Mouse (Mus musculus): Measurements from ENCODE around the gene Nrxn3. TPM values are rescaled to one million over a fixed set of nuclear protein-coding genes. Genes with fewer than 3 reads are reported as not detected.
A peak's percentile ranks its signal among the peaks of the same experiment; 100 is the strongest.

Nrxn3 gene
- polyA plus RNA-seq, 1 experiment from 2014 or later: 5.3 TPM

GRCm38 (mm10) chr12:89262261-89262660 is 539.6 kb downstream of the Nrxn3 start:
- no peak overlapping the region for H3K27ac ChIP-seq
- no peak overlapping the region for H3K9ac ChIP-seq
- no peaks in the 10 kb centered on the region for H3K36me3 ChIP-seq
- ATAC-seq (replicated peaks; ENCODE audit: low FRiP score): no peak
- no peaks in the 10 kb centered on the region for H3K27me3 ChIP-seq
- H3K9me3 ChIP-seq (replicated peaks): no peaks in the 10 kb centered on the region
- no peak overlapping the region for H3K4me2 ChIP-seq
- H3K4me1 ChIP-seq: no peaks in the 10 kb centered on the region
- WGBS: 79% methylated on average over 1 of the region's 1 CpGs
- H3K4me3 ChIP-seq (replicated peaks): no peak overlapping the region

GRCm38 (mm10) chr12:89282362-89283343 is 560.0 kb downstream of the Nrxn3 start:
- 69% methylated on average over 6 of the region's 6 CpGs for WGBS
- no peaks in the 10 kb centered on the region for H3K27me3 ChIP-seq
- no peak overlapping the region for H3K27ac ChIP-seq
- no peak overlapping the region for H3K4me3 ChIP-seq (replicated peaks)
- ATAC-seq (replicated peaks; ENCODE audit: low FRiP score): no peak
- no peak overlapping the region for H3K4me2 ChIP-seq
- no peaks in the 10 kb centered on the region for H3K36me3 ChIP-seq
- H3K9ac ChIP-seq: no peak overlapping the region
- H3K9me3 ChIP-seq (replicated peaks): no peaks in the 10 kb centered on the region
- H3K4me1 ChIP-seq: no peaks in the 10 kb centered on the region

GRCm38 (mm10) chr12:89284412-89284811 is 561.7 kb downstream of the Nrxn3 start:
- Histone ChIP-seq H3K4me3 (replicated peaks) (no peak overlapping the region), H3K4me1 (no peaks in the 10 kb centered on the region), H3K36me3 (no peaks in the 10 kb centered on the region), H3K9me3 (replicated peaks) (no peaks in the 10 kb centered on the region), H3K9ac (no peak overlapping the region), H3K27me3 (no peaks in the 10 kb centered on the region), H3K4me2 (no peak overlapping the region), H3K27ac (no peak overlapping the region)
- WGBS: 87% methylated on average over 3 of the region's 3 CpGs
- ATAC-seq (replicated peaks; ENCODE audit: low FRiP score): no peak

GRCm38 (mm10) chr12:89287037-89287436 is 564.4 kb downstream of the Nrxn3 start:
- WGBS: 66% methylated on average over 4 of the region's 4 CpGs

GRCm38 (mm10) chr12:89289589-89290274 is 567.1 kb downstream of the Nrxn3 start:
- Histone ChIP-seq H3K4me2 (no peak overlapping the region), H3K9ac (no peak overlapping the region), H3K4me3 (replicated peaks) (no peak overlapping the region), H3K9me3 (replicated peaks) (no peaks in the 10 kb centered on the region), H3K36me3 (no peaks in the 10 kb centered on the region), H3K27ac (no peak overlapping the region), H3K4me1 (no peaks in the 10 kb centered on the region), H3K27me3 (no peaks in the 10 kb centered on the region)
- 69% methylated on average over 4 of the region's 4 CpGs for WGBS
- ATAC-seq (replicated peaks; ENCODE audit: low FRiP score): no peak

More at GRCm38 (mm10) chr12:89287037-89287436, 564.4 kb downstream of the Nrxn3 start:
- H3K9ac ChIP-seq: no peak overlapping the region
- H3K27ac ChIP-seq: no peak overlapping the region
- ATAC-seq (replicated peaks; ENCODE audit: low FRiP score): no peak
- H3K9me3 ChIP-seq (replicated peaks): no peaks in the 10 kb centered on the region
- no peaks in the 10 kb centered on the region for H3K36me3 ChIP-seq
- H3K4me1 ChIP-seq: no peaks in the 10 kb centered on the region
- no peak overlapping the region for H3K4me3 ChIP-seq (replicated peaks)
- H3K27me3 ChIP-seq: no peaks in the 10 kb centered on the region
- H3K4me2 ChIP-seq: no peak overlapping the region

- ATAC-seq (replicated peaks; ENCODE audit: low FRiP score): no peak
- Histone ChIP-seq H3K4me1 (no peaks in the 10 kb centered on the region), H3K27me3 (no peaks in the 10 kb centered on the region), H3K4me3 (replicated peaks) (no peak overlapping the region), H3K9me3 (replicated peaks) (no peaks in the 10 kb centered on the region), H3K27ac (no peak overlapping the region), H3K36me3 (no peaks in the 10 kb centered on the region), H3K4me2 (no peak overlapping the region), H3K9ac (no peak overlapping the region)
- WGBS: 54% methylated on average over 4 of the region's 4 CpGs
Measured at GRCm38 (mm10) chr12:89290736-89291574, 568.3 kb downstream of the Nrxn3 start.

- Histone ChIP-seq H3K36me3 (no peaks in the 10 kb centered on the region), H3K4me1 (no peaks in the 10 kb centered on the region), H3K9ac (no peak overlapping the region), H3K27me3 (no peaks in the 10 kb centered on the region), H3K4me3 (replicated peaks) (no peak overlapping the region), H3K4me2 (no peak overlapping the region), H3K27ac (no peak overlapping the region), H3K9me3 (replicated peaks) (no peaks in the 10 kb centered on the region)
- 46% methylated on average over 4 of the region's 4 CpGs for WGBS
- no peak for ATAC-seq (replicated peaks; ENCODE audit: low FRiP score)
Measured at GRCm38 (mm10) chr12:89302011-89302410, 579.3 kb downstream of the Nrxn3 start.

- no peak overlapping the region for H3K27ac ChIP-seq
- H3K27me3 ChIP-seq: no peaks in the 10 kb centered on the region
- H3K4me2 ChIP-seq: no peak overlapping the region
- WGBS: 90% methylated on average over 1 of the region's 1 CpGs
- no peak overlapping the region for H3K4me3 ChIP-seq (replicated peaks)
- H3K4me1 ChIP-seq: no peaks in the 10 kb centered on the region
- no peak overlapping the region for H3K9ac ChIP-seq
- no peaks in the 10 kb centered on the region for H3K36me3 ChIP-seq
- H3K9me3 ChIP-seq (replicated peaks): no peaks in the 10 kb centered on the region
- no peak for ATAC-seq (replicated peaks; ENCODE audit: low FRiP score)
Measured at GRCm38 (mm10) chr12:89310200-89310599, 587.5 kb downstream of the Nrxn3 start.

GRCm38 (mm10) chr12:89312586-89312985 is 589.9 kb downstream of the Nrxn3 start:
- no peaks in the 10 kb centered on the region for H3K27me3 ChIP-seq
- H3K4me1 ChIP-seq: no peaks in the 10 kb centered on the region
- H3K9ac ChIP-seq: no peak overlapping the region
- ATAC-seq (replicated peaks; ENCODE audit: low FRiP score): no peak
- H3K4me2 ChIP-seq: no peak overlapping the region
- no peak overlapping the region for H3K4me3 ChIP-seq (replicated peaks)
- no peaks in the 10 kb centered on the region for H3K9me3 ChIP-seq (replicated peaks)
- 23% methylated on average over 1 of the region's 1 CpGs for WGBS
- no peaks in the 10 kb centered on the region for H3K36me3 ChIP-seq
- H3K27ac ChIP-seq: no peak overlapping the region

GRCm38 (mm10) chr12:89325864-89326560 is 603.3 kb downstream of the Nrxn3 start:
- H3K4me3 ChIP-seq (replicated peaks): no peak overlapping the region
- no peak overlapping the region for H3K9ac ChIP-seq
- ATAC-seq (replicated peaks; ENCODE audit: low FRiP score): peak; percentile 78
- H3K27ac ChIP-seq: no peak overlapping the region
- 15% methylated on average over 8 of the region's 8 CpGs for WGBS
- H3K27me3 ChIP-seq: no peaks in the 10 kb centered on the region
- no peaks in the 10 kb centered on the region for H3K36me3 ChIP-seq
- H3K4me1 ChIP-seq: no peaks in the 10 kb centered on the region
- H3K9me3 ChIP-seq (replicated peaks): no peaks in the 10 kb centered on the region
- H3K4me2 ChIP-seq: no peak overlapping the region

- Histone ChIP-seq H3K27me3 (no peaks in the 10 kb centered on the region), H3K4me3 (replicated peaks) (no peak overlapping the region), H3K9ac (no peak overlapping the region), H3K9me3 (replicated peaks) (no peaks in the 10 kb centered on the region), H3K4me2 (no peak overlapping the region), H3K27ac (no peak overlapping the region), H3K36me3 (no peaks in the 10 kb centered on the region), H3K4me1 (no peaks in the 10 kb centered on the region)
- WGBS: 90% methylated on average over 3 of the region's 3 CpGs
- no peak for ATAC-seq (replicated peaks; ENCODE audit: low FRiP score)
Measured at GRCm38 (mm10) chr12:89331474-89332263, 609.0 kb downstream of the Nrxn3 start.

Measured in kidney, embryonic 15.5 days (tissue).